Mouse (Mus musculus) regulatory T cell (primary cell): ENCODE measurements around the gene Brk1.

ENCODE experiments used
- in situ Hi-C: fragments of 300-600 bp; cut with MboI, MseI; formaldehyde crosslinking; loops from one replicate; pipeline ENCODE4 v1.15.1; 2025; ENCODE audit warnings: high pct_unique_total_duplicates

The Brk1 gene

DNA sequence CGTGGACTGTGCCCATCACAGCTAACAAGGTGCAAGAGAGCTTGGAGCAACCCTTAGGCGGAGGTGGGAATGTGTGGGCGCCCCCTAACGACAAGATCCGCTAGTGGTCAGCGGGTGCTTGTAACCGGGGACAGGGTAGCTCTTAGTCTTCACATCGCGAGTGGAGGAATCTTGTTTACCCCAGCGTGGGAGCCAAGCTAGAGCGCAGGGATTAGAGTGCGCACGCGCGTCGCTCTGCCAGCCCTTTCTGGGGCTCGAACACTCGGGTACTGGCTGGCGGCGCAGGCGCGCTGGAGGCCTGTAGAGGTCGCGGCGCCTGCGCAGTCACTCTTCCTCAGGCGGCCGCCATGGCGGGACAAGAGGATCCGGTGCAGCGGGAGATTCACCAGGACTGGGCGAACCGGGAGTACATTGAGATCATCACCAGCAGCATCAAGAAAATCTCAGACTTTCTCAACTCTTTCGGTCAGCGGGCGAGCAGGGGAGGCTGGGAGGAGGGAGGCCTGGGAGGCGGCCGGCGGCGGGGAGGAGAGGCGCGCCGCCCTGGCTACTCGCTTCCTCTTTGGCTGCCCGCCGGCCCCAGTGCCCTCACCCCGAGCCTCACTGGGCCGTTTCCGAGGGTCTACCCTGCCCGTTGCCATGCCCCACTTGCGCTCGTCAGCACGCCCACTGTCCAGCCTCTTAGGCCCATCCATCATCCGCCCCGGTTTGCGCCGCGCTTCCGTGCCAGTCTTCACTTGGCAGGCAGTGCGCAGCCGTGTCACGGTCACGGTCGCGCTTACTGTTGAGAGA, at the start of gene Brk1:
Gene Brk1 (plus strand): TSS at position 341 of the 792 bp plus-strand sequence.
- in situ Hi-C loops: no loop called here

DNA sequence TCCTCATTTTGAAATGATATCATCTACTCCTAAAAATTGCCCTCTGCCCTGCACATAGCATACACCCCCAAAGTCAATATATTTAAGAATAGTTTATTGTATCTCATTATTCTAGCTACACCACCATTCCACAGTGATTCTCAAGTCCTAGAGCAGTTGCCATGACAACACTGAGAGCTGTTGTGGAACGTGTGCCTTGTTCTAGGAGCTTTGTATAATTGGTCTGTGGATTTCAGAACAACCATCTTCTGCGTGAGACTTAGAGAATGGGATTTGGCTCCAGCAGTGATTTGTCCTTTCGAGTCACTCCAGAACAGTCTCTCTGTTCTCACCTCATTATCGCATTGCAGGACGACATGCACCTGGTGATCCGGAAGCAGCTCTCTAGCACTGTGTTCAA, 44.8 kb upstream of the Brk1 start:
- in situ Hi-C loops: loop anchor here (25.0 kb wide), 1 partner anchor 422 kb away; no protein-coding TSS in a partner anchor

DNA sequence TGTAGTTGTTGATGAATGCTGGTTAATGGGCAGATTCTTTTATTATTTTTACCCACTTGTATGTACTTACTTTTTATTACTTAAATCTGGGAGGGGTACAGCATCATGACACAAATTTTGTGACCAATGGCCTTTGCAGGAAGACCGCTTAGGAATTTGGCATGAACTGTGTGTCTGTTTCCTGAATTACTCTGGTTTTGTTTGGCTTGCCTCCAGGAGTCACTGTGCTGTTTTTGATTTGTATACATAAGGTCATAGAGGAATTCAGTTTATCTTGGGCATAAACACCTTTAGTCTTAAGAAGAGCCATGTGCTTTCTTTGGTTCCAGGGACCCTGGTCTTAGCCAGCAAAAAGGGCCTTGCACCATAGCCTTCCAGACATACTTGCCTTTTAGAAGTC, 40.0 kb upstream of the Brk1 start:
- in situ Hi-C loops: loop anchor here (25.0 kb wide), 1 partner anchor 427 kb away; no protein-coding TSS in a partner anchor

DNA sequence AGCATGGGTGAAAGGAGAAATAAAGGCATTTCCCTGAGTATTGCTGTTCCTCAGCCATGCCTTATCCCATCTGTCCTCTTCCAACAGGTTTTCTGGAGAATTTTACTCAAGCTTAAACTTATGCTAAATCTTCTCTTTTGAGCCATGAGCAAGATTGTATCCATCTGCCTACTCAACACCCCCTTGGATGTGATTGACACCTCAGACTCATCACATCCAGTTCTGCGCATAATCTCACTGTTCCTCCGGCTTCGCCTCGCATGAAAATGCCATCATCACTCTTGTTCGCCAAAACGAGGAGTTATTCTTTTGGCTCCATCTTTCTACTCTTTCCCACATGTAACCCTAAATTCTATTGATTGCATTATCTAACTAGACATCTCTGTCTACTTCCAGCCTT, 28.5 kb upstream of the Brk1 start:
- in situ Hi-C loops: no loop called here

DNA sequence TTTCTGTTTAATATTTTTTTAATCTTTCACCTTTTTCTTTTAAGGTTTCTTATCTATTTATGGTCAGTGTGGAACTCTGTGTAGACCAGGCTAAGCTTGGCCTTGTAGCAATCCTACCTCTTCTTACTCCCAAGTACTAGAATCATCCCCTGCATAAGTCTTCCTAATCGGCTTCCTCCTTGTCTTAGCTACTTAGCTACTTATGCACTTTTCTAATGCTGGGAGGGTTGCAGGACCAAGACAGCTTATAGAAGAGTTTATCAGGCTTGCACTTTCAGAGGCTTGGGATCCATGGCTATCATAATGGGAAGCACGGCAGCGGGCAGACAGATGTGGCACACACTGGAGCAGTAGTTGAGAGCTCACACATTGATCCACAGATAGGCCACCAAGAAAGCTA, 25.3 kb upstream of the Brk1 start:
- in situ Hi-C loops: no loop called here

DNA sequence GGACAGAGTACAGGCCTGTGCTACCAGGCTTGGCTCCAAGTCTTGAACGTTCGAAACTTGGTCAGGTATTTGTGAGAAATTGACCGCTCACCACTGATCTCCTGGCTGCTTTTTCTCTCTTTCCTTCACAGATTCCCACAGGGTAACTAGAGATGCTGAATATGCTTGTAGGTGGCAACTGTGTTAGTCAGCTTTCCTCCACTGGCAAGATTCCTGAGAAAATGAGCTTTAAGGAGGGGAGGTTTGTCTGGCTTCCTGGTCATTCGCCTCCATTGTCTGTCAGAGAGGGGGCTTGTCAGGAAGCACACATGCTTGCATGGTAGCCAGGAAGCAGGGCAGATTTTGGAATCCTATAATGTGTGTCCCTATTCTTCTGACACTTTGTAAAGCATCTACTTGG, 21.5 kb upstream of the Brk1 start:
- in situ Hi-C loops: no loop called here

DNA sequence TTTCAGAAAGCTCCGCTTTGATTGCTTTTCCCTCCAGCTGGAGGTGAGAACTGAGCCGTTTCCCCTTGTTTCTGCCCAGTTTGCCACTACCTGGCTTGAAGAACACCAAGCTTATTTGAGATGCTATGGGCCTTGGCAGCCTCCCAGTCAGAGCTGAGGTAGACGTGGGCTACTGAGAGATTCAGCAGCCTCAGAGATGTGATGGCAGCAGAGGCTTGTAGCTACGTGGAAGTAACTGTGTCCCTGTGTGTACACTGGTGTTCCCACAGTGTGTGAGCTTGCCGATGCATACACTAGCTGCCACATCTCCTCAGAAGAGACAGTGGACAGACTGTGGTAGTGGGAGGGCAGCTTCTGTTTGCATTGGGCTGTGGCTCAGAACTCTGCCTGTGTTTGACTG, 19.5 kb upstream of the Brk1 start:
- in situ Hi-C loops: no loop called here

DNA sequence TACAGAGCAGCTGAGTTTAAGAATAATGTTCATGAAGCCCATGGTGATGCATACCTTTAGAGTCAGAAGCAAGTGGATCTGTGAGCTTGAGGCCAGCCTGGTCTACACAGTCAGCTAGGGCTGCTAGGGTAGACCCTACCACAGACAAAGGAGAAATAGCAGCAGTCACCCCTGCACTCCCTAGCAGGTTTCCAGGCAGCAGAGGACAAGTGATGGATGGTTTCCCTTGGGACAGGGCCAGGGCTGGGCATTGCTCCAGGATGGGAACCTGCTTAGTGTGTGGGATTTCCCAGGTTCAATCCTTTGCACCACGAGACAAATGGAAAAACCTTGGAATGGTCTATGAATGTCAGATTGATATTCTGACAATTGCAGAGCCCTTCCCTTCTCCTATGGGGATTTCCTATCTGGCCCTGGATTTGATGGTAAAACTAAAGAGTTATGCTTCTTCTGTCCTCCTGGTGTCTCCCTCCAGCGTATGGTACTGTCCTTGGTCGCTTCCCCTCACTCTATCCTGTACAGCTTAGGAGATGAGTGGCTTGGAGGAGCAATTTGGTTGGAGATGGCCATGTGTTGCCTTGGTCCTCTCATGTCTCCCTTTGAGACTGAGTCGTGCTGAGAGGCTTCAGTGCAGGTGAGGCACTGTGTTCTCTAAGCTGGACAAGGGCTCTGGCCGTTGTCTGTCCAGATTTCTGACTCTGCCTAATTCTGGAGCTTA, 17.9 kb upstream of the Brk1 start:
- in situ Hi-C loops: no loop called here

DNA sequence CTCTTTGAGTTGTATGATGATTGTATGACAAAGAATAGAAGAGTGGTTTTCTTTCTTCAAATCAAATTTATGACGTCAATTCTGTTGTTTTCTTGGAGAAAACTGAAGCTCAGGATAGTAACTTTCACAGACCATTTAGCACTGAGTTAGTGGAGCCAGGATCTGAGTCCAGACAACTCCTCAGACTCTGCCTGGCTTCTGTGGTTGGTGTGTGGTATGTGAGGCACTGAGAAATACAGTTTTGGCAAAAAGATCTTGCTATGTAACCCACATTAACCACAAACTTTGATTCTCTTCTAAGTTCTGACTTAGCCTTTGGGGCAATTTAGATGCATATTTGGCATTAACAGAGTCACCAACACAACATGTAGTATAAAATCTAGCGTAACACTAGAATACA, 11.9 kb upstream of the Brk1 start:
- in situ Hi-C loops: no loop called here

DNA sequence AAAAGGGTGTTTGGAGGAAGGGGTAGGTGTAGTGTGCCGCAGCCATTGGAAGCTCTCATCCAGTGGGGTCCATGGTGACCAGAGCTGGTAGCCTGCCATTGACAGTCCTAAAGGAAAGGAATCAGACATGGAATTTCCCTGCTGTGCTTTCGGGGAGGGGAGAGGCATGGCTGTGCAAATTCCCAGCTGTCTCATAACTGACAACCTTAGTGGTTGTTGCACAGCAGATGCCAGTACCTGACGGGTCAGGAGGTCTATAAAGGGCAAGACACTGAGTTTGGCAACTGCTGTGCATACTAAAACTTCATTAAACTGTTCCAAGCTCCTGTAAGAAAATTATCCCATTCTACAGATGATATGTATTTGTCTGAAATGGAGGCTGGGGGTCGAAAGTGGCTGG, 6.6 kb upstream of the Brk1 start:
- in situ Hi-C loops: no loop called here

DNA sequence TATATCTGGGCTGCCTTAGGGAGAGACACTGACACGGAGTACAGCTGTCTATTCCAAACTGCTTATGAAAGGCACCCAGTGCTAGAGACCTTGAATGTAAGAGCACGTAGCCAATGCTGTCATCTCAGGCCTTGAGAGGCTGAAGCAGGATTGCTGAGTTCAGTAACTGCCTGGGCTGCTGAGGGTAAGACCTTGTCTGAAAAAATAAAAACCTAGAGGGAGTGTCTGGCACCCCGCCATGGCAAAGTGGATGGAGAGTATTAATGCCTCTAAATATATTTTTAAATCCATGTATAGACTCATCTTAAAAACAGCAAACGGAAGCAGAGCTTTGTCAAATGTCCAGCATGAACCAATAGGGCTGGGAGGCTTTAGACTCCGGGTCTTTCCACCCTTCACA, 4.7 kb upstream of the Brk1 start:
- in situ Hi-C loops: no loop called here

DNA sequence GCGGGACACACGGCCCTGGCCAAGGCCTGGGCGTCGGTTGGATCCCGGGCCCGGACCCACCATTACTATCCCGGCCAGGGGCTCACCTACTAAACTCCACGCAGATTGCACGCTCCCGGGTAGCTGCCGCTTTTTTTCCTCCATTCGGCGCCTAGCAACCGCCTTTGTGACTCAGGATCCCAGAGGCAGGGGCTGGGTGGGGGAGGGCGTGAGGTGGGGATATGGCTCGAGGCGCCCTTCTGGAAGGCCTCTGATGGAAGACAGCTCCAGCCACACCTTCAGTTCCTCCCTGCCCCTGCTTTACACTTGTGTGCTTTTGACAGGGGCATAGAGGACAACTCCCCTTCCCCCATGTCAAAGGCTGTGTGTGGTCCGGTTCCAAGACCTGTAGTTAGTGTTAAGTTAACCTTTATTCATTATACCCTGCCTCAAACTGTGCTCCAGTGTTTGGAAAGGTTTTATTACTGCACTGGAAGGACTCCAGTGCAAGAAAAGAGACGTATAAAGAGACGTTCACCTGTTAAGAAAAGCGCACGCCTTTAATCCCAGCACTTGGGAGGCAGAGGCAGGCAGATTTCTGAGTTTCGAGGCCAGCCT, 3.9 kb upstream of the Brk1 start, which contains the start of gene Fancd2os:
Gene Fancd2os (minus strand): TSS at position 173 of the 597 bp plus-strand sequence.
- in situ Hi-C loops: no loop called here

DNA sequence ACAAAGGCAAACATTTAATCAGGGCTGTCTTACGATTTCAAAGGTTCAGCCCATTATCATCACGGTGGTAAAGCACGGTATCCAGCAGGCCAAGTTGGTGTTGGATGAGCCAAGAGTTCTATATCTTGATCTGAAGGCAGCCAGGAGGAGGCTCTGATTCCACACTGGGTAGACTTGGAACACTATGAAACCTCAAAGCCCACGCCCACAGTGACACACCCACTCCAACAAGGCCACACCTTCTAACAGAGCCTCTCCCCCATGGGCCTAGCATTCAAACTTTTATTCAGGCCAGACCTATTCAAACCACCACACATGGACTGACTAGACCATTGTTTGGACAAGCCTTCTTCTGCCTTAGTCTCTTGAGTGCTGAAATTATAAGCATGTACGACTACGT, 1.8 kb upstream of the Brk1 start:
- in situ Hi-C loops: no loop called here

DNA sequence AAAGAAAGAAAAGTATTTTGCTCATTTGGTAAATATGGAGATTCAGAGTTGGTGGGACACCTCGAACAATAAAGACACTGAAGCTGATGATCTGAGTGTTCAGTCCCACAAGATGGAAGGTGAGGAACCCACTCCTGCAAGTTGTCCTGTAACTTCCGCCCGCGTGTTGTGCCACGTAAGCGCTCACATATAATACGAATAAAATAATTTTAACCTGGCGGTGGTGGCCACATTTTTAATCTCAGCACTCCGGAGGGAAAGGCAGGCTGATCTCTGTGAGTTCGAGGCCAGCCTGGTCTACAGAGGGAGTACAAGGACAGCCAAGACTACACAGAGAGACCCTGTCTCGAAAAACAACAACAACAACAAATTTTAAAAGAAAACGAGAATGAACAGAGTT, 579 bp upstream of the Brk1 start:
- in situ Hi-C loops: no loop called here

DNA sequence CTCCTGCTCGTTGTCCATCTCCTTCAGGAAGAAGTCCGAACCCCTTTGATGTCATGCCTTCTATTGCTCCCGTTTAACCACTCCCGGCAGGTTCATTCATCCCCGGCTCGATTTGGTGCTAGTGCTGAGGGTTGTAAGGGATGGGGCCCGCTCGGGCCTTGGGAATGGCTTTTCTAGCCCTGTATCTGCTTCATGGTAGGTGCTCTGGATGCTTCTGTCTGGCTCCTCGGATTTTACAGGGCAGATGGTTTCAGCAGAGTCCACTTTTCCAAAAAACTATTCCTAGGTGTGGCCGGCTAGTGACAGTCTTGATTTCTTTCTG, 613 bp downstream of the Brk1 start:
- in situ Hi-C loops: no loop called here

DNA sequence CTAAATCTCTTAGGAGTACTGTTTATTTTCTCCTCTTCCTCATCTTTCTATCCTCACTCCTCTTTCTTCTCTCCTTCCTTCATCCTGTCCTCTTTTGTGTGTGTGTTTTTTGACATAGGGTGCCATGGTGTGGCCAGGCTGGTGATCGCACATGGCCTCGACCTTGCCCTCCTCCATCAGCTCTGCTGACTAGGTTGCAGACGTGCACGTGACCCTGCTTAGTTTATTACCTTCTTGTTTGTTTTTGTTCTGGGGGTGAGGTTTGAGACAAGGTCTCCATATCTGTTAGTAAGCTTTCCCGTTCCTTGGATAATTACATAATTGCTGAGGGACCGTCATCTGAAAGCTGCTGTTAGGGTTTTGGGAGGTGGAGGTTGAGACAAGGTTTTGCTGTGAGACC, 4.3 kb downstream of the Brk1 start:
- in situ Hi-C loops: no loop called here

DNA sequence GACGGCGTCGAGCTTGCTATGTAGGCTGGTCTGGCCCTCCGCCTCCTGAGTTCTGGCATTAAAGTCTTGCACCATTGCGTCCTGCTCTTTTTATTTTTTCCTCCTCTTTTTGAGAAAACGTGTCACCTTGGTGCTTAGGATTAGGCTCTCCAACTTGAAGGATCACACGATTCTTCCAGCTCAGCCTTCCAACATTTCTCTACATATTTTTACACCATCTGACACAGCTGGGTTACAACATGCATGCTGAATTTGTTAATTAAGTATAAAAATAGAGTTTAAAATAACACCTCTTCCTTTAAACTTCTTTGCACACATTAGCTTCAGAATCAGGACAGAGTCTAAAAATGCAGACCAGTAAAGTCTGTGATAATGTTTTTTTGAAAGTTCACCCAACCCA, 4.7 kb downstream of the Brk1 start:
- in situ Hi-C loops: no loop called here

DNA sequence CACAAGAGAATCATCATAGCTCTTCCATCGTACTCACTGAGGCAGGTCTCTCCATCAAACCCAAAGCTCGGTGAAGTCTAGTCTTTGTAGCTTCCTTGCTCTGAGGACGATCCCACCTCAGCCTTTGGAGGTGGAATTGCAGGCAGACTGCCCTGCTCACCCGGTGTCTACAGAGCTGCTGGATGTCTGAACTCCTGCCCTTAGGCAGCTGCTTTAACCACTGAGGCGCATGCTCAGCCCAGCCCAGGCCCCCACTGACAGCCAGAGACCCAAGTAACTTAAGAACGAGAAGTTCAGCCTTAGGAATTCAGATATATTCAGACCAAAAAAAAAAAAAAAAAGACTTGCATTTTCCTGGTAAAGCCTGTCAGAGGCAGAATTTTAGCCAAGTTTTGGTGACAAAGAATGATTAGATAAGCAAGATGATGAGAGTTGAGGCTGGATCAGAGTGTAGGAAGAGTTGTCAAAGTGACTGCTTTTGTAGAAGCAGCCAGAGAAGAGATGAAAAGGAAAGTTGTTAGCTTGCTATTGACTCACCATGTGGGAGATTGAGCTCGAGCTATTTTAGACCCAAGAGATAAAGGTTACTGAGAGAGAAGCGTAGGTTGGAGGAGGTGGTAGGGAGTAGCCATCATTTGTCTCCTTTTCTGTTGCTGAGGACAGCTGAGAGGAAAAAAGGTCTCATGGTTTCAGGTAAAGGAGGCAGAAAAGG, 7.8 kb downstream of the Brk1 start:
- in situ Hi-C loops: loop anchor here (10.0 kb wide), 1 partner anchor 918 kb away; the partner anchor contains the start of gene Rad18

DNA sequence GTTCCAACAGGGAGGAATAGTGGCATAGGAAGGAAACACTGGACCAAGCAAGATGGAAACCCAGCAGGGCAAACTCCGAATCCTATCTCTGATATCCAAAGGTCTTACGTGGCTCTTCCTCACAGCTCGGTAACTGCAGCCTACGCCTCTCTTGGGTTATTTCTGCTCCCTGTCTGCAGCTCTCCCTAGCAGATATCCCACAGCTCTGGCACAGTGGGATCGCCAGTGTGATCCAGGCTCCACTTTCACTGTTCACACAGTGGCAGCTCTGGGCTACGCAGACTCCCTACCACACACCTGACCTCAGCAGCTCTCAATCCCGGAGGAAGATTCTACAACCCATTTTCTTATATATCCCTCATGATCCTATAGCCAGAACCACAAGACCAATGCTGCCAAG, 9.6 kb downstream of the Brk1 start:
- in situ Hi-C loops: loop anchor here (10.0 kb wide), 1 partner anchor 919 kb away; the partner anchor contains the start of gene Rad18

DNA sequence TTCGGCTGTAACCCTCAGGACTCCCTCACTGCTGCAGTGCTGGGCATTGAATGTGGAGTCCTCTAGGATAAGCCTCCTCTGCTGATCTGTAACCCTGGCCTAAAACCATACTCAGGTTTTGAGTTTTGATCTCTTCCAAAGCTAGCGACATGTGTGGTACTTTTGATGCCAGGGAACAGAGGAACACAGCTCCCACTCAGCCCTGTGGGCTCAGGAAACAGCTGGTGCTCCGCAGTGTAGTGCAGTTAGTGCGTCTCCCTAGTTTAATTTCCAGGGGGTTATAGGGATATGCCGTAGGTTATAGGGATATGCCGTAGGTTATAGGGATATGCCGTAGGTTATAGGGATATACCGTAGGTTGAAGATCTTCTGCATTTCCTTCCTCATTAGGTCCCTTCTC, 10.4 kb downstream of the Brk1 start:
- in situ Hi-C loops: loop anchor here (10.0 kb wide), 1 partner anchor 920 kb away; the partner anchor contains the start of gene Rad18

DNA sequence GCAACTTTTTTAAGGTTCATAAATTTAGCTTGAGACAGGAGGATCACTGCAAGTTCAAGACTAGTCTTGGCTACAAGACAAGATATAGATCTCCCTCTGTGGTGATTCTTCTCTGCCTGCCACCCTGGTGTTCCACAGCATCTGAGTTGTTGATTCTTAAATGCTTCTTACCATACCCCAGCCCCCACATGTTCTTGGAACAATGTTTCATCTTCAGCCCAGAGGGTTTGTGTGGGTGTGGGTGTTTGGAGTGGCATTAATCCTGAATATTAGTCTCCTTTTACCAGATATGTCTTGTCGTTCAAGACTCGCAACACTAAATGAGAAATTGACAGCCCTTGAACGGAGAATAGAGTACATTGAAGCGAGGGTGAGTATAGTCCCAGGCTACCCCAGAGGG, 10.9 kb downstream of the Brk1 start:
- in situ Hi-C loops: loop anchor here (10.0 kb wide), 1 partner anchor 921 kb away; the partner anchor contains the start of gene Rad18

DNA sequence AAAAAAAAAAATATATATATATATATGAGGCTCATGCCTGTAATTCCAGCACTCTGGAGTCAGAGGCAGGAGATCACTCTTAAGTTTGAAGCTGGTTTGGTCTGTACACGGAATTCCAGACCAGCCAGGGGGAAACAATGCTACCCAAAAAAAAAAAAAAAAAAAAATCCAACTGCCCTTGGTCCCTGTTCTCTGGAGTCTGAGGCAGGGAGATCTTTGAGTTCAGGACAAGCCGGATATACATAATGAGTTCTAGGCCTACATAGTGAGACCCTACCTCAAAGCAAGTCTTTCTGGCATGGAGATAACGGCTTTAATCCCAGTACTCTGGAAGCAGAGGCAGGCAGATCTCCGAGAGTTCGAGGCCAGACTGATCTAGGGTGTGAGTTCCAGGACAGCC, 18.8 kb downstream of the Brk1 start:
- in situ Hi-C loops: no loop called here
